Mouse (Mus musculus): Measurements from ENCODE around the gene Olfr726. TPM values are rescaled to one million over a fixed set of nuclear protein-coding genes. Genes with fewer than 3 reads are reported as not detected.

Gene Olfr726
- not detected in 2 replicates for polyA plus RNA-seq (2015; fragmentation: Nextera tagmentation; extraction: Ambion mirVana)

DNA sequence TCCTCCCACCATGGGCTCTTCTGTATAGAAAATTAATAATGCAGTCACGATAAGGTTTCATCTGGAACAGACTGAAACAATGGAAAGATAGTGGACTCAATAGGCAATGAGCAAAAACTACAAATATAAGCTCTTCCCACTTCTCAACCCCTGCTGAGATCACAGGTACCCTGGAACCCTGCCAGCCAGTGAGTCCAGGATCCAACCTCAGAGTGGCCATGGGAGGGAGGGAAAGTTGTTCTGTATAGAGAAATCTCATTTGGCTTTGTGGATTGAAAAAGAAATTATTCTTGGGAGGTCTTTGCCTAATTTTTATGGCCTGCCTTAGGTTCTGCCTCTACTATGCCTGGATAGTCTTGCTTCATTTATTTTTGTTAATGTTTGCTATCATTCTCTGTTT is at the start of gene Olfr726:
Olfr726 (minus strand) TSS at position 101 of the 400 bp plus-strand sequence.
- Histone ChIP-seq H3K36me3 (ENCODE audit: insufficient read depth, low read length) (no peaks in the 10 kb centered on the region), H3K9ac (replicated peaks; ENCODE audit: low read length) (no peak within 1 kb of the TSS), H3K4me1 (ENCODE audit: insufficient read depth, low read length) (no peaks in the 10 kb centered on the region), H3K4me2 (replicated peaks; ENCODE audit: low read depth, low read length) (no peak within 1 kb of the TSS), H3K27ac (ENCODE audit: low read length) (no peak within 1 kb of the TSS), H3K9me3 (ENCODE audit: low read length) (no peaks in the 10 kb centered on the region), H3K27me3 (ENCODE audit: insufficient read depth, low read length) (no peaks in the 10 kb centered on the region), H3K4me3 (ENCODE audit: low read length) (no peak within 1 kb of the TSS)
- 78% methylated on average over 1 of the region's 1 CpGs for WGBS
- no peak for ATAC-seq (ENCODE audit: low FRiP score, low TSS enrichment)

DNA sequence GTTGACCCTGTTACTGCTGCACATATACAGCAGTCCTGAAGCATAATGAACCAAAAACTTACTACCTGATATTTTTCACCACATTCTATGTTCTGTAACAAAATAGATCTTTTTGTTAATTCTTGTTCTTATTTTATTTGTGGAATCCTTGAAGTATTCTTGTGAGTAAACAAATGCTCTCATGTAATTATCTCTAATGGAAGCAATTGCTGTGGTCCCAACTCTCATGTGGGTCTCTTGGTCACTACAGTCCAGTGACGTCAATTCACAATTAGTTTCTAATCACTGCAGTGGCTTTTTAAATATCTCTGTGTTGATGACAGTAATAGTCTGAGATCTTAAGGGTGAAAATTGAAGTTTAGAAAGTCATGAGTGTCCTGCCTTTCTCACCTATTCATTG is 32.1 kb upstream of the Olfr726 start, which contains the start of gene Olfr727:
Olfr727 (plus strand) TSS at position 301 of the 400 bp plus-strand sequence.
- no peak within 1 kb of the TSS for H3K4me2 ChIP-seq (replicated peaks; ENCODE audit: low read depth, low read length)
- H3K9me3 ChIP-seq (ENCODE audit: low read length): no peaks in the 10 kb centered on the region
- no peaks in the 10 kb centered on the region for H3K4me1 ChIP-seq (ENCODE audit: insufficient read depth, low read length)
- H3K4me3 ChIP-seq (ENCODE audit: low read length): no peak within 1 kb of the TSS
- no peaks in the 10 kb centered on the region for H3K36me3 ChIP-seq (ENCODE audit: insufficient read depth, low read length)
- 91% methylated on average over 1 of the region's 1 CpGs for WGBS
- H3K27me3 ChIP-seq (ENCODE audit: insufficient read depth, low read length): no peaks in the 10 kb centered on the region
- H3K27ac ChIP-seq (ENCODE audit: low read length): no peak within 1 kb of the TSS
- H3K9ac ChIP-seq (replicated peaks; ENCODE audit: low read length): no peak within 1 kb of the TSS
- ATAC-seq (ENCODE audit: low FRiP score, low TSS enrichment): no peak

DNA sequence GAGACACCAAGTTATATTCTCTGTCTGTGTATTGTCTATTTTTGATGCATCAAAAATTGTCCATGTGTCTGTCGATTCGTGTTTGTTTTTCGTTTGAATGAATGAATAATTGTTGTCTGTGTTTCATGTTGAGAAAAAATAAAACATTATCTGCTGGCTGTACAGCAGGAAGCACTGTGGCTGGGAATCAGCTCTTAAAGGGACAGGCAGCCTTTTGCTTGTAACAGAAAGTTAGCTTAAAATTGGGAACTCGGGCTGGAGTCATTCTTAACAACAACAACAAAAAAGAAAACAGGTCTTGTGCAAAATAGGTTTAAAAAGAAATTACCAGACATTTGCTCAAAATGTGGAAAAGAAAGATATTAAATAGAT is 28.0 kb downstream of the Olfr726 start:
- peak; percentile 36; the same call in 1 of the 2 replicates for ATAC-seq (ENCODE audit: low FRiP score, low TSS enrichment)
- Histone ChIP-seq H3K4me2 (replicated peaks; ENCODE audit: low read depth, low read length) (peak overlapping the region; percentile 86), H3K9me3 (ENCODE audit: low read length) (no peaks in the 10 kb centered on the region), H3K9ac (replicated peaks; ENCODE audit: low read length) (no peak overlapping the region), H3K36me3 (ENCODE audit: insufficient read depth, low read length) (no peaks in the 10 kb centered on the region), H3K4me3 (ENCODE audit: low read length) (peak overlapping the region; percentile 79), H3K4me1 (ENCODE audit: insufficient read depth, low read length) (no peaks in the 10 kb centered on the region), H3K27ac (ENCODE audit: low read length) (no peak overlapping the region; the same call in 1 of the 2 replicates), H3K27me3 (ENCODE audit: insufficient read depth, low read length) (no peaks in the 10 kb centered on the region)
- WGBS: under 1% methylated on average over 4 of the region's 4 CpGs

DNA sequence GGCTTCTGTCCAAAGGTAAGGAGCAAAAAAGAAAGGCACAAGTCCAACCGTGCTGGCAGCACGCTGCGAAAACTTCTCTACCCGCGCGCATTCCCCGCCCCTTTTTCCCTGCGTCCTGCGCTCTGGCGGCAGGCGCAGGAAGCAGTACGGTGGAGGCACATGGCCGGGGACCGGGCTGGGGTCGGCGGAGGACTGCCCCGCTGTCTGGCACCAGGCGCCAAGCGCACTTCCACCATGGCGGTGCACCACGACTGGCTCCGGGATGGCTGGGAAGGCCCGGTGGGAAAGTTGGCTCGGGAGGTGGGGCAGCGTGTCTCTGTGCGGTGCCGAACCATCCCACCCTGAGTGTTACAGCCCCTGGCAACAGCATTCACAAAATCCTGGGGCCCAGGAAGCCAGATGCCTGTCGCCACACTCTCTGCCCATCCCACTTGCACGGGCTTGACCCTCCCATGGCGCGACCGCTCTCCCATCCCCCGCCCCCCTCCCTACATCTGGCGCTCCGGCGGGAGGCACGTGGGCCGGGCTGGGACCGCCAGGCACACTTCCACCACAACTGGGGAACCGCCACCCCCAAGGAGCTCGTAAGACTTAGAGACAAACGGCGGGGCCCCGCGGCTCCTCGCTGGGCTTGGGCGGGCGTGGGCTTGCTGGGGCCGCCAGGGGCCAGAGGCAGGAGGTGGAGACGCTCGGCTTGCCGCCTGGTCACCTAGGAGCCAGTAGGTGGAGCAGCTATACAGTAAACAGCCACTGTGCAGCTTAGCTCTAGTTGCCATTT is 28.6 kb downstream of the Olfr726 start:
- H3K9ac ChIP-seq (replicated peaks; ENCODE audit: low read length): peak overlapping the region; percentile 79
- under 1% methylated on average over 52 of the region's 52 CpGs for WGBS
- H3K4me2 ChIP-seq (replicated peaks; ENCODE audit: low read depth, low read length): peak overlapping the region; percentile 86
- ATAC-seq (ENCODE audit: low FRiP score, low TSS enrichment): peak; percentile 98
- H3K9me3 ChIP-seq (ENCODE audit: low read length): no peaks in the 10 kb centered on the region
- H3K4me1 ChIP-seq (ENCODE audit: insufficient read depth, low read length): no peaks in the 10 kb centered on the region
- H3K4me3 ChIP-seq (ENCODE audit: low read length): peak overlapping the region; percentile 79
- H3K27ac ChIP-seq (ENCODE audit: low read length): peak overlapping the region; percentile 84
- H3K27me3 ChIP-seq (ENCODE audit: insufficient read depth, low read length): no peaks in the 10 kb centered on the region
- H3K36me3 ChIP-seq (ENCODE audit: insufficient read depth, low read length): no peaks in the 10 kb centered on the region

DNA sequence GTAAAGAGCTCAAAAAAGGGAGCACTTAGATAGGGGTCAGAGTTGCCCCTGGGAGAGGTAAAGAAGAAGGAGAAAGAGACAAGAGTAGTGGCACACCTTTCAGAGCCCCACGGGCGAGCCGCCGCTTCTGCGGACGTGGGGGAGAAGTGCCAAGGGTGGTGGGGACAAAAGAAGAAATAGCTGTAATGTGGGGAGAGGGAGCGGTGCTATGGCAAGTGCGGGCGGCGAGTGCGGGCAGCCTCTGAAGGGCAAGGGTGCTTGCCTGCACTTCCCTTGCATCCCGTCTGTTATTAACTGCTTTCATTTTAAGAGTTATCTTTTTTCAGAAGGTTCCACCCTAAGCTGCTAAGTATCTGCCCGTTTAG is 29.2 kb downstream of the Olfr726 start:
- peak overlapping the region; percentile 79 for H3K9ac ChIP-seq (replicated peaks; ENCODE audit: low read length)
- peak overlapping the region; percentile 86 for H3K4me2 ChIP-seq (replicated peaks; ENCODE audit: low read depth, low read length)
- H3K4me3 ChIP-seq (ENCODE audit: low read length): peak overlapping the region; percentile 79
- H3K9me3 ChIP-seq (ENCODE audit: low read length): no peaks in the 10 kb centered on the region
- no peak; the same call in 1 of the 2 replicates for ATAC-seq (ENCODE audit: low FRiP score, low TSS enrichment)
- no peaks in the 10 kb centered on the region for H3K4me1 ChIP-seq (ENCODE audit: insufficient read depth, low read length)
- no peaks in the 10 kb centered on the region for H3K36me3 ChIP-seq (ENCODE audit: insufficient read depth, low read length)
- WGBS: 0% methylated on average over 12 of the region's 13 CpGs
- H3K27ac ChIP-seq (ENCODE audit: low read length): peak overlapping the region; percentile 84
- H3K27me3 ChIP-seq (ENCODE audit: insufficient read depth, low read length): no peaks in the 10 kb centered on the region

DNA sequence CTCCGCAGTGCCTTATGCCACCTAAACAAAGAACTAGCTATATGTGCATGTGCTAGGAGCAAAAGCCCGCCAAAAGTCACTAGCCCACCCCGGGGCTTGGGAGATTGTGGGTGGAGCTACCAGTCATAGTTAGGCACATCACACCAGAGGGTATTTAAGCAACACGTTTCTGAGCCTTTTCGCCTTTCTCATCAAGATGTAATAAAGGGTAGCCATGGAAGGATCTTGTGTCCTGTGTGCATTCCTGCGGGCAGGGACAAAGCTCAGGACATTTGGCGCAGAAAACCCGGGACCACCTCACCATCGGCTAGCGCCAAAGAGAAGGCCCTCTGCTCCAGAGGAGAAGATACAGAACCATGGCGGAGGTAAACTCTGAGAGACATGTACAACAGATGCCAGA is 29.6 kb downstream of the Olfr726 start:
- WGBS: 14% methylated on average over 11 of the region's 11 CpGs
- Histone ChIP-seq H3K27ac (ENCODE audit: low read length) (no peak overlapping the region), H3K4me3 (ENCODE audit: low read length) (peak overlapping the region; percentile 79)

DNA sequence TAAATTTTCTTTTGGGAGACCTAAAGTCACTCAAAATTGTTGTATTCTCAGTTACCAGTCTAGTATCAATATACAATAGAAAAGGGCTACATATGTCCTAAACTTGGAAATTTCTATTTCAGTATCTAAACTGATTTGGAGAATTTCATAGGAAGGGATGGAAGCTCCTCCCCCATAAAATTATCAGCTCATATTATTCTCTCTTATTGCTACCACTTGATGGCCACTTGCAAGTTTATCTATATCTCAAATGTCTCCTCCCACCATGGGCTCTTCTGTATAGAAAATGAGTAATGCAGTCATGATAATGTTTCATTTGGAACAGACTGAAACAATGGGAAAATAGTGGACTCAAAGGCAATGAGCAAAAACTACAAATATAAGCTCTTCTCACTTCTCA is 50.5 kb downstream of the Olfr726 start, which contains the start of gene Olfr725:
Olfr725 (minus strand) TSS at position 101 of the 400 bp plus-strand sequence.
- Histone ChIP-seq H3K4me1 (ENCODE audit: insufficient read depth, low read length) (no peaks in the 10 kb centered on the region), H3K4me3 (ENCODE audit: low read length) (no peak within 1 kb of the TSS), H3K27ac (ENCODE audit: low read length) (no peak within 1 kb of the TSS), H3K36me3 (ENCODE audit: insufficient read depth, low read length) (no peaks in the 10 kb centered on the region), H3K9ac (replicated peaks; ENCODE audit: low read length) (no peak within 1 kb of the TSS), H3K9me3 (ENCODE audit: low read length) (no peaks in the 10 kb centered on the region), H3K4me2 (replicated peaks; ENCODE audit: low read depth, low read length) (no peak within 1 kb of the TSS), H3K27me3 (ENCODE audit: insufficient read depth, low read length) (no peaks in the 10 kb centered on the region)
- no peak for ATAC-seq (ENCODE audit: low FRiP score, low TSS enrichment)

More for the DNA sequence above, 29.6 kb downstream of the Olfr726 start:
- peak; percentile 3; the same call in 1 of the 2 replicates for ATAC-seq (ENCODE audit: low FRiP score, low TSS enrichment)
- H3K36me3 ChIP-seq (ENCODE audit: insufficient read depth, low read length): no peaks in the 10 kb centered on the region
- H3K9me3 ChIP-seq (ENCODE audit: low read length): no peaks in the 10 kb centered on the region
- peak overlapping the region; percentile 79 for H3K9ac ChIP-seq (replicated peaks; ENCODE audit: low read length)
- H3K4me2 ChIP-seq (replicated peaks; ENCODE audit: low read depth, low read length): peak overlapping the region; percentile 86
- H3K27me3 ChIP-seq (ENCODE audit: insufficient read depth, low read length): no peaks in the 10 kb centered on the region
- H3K4me1 ChIP-seq (ENCODE audit: insufficient read depth, low read length): no peaks in the 10 kb centered on the region

Other genes starting within 250 kb of the Olfr726 start
- gene Olfr722, start 189.0 kb downstream of the Olfr726 start, polyA plus RNA-seq (2015; fragmentation: Nextera tagmentation; extraction: Ambion mirVana): not detected in 2 replicates
- not detected in 2 replicates for gene Olfr723, start 159.2 kb downstream of the Olfr726 start, polyA plus RNA-seq (2015; fragmentation: Nextera tagmentation; extraction: Ambion mirVana)
- gene Olfr724, start 127.7 kb downstream of the Olfr726 start, polyA plus RNA-seq (2015; fragmentation: Nextera tagmentation; extraction: Ambion mirVana): not detected in 2 replicates
- gene Olfr725, start 50.6 kb downstream of the Olfr726 start, polyA plus RNA-seq (2015; fragmentation: Nextera tagmentation; extraction: Ambion mirVana): not detected in 2 replicates
- not detected in 2 replicates for gene Olfr727, start 32.2 kb upstream of the Olfr726 start, polyA plus RNA-seq (2015; fragmentation: Nextera tagmentation; extraction: Ambion mirVana)
- not detected in 2 replicates for gene Olfr728, start 51.7 kb upstream of the Olfr726 start, polyA plus RNA-seq (2015; fragmentation: Nextera tagmentation; extraction: Ambion mirVana)
- gene Olfr729, start 62.0 kb upstream of the Olfr726 start, polyA plus RNA-seq (2015; fragmentation: Nextera tagmentation; extraction: Ambion mirVana): not detected in 2 replicates
- not detected in 2 replicates for gene Olfr730, start 97.2 kb upstream of the Olfr726 start, polyA plus RNA-seq (2015; fragmentation: Nextera tagmentation; extraction: Ambion mirVana)
- gene Olfr731, start 150.9 kb upstream of the Olfr726 start, polyA plus RNA-seq (2015; fragmentation: Nextera tagmentation; extraction: Ambion mirVana): not detected in 2 replicates
- not detected in 2 replicates for gene Olfr732, start 193.3 kb upstream of the Olfr726 start, polyA plus RNA-seq (2015; fragmentation: Nextera tagmentation; extraction: Ambion mirVana)
- gene Olfr733, start 210.6 kb upstream of the Olfr726 start, polyA plus RNA-seq (2015; fragmentation: Nextera tagmentation; extraction: Ambion mirVana): not detected in 2 replicates
- not detected in 2 replicates for gene Olfr734, start 235.8 kb upstream of the Olfr726 start, polyA plus RNA-seq (2015; fragmentation: Nextera tagmentation; extraction: Ambion mirVana)

Data from kidney, embryonic 16.5 days (tissue).